Mouse (Mus musculus): Measurements from ENCODE around the gene Taf1a. TPM values are rescaled to one million over a fixed set of nuclear protein-coding genes. Genes with fewer than 3 reads are reported as not detected.
"Not testable (repeated sequence)": the region's sequence is repeated elsewhere in the genome, so short reads cannot be mapped to it uniquely, and the experiment has no call there.

The Taf1a gene
- polyA plus RNA-seq, 1 experiment from 2014 or later = 12.1 TPM

GRCm38 (mm10) chr1:183374728-183375127 is 14.1 kb upstream of the Taf1a start:
- TF ChIP-seq CTCF (IDR thresholded peaks at IDR 0.05; ENCODE audit: low read depth) = peak; percentile 35; the same call in 1 of the 2 replicates
- Histone ChIP-seq H3K4me1 (replicated peaks; ENCODE audit: insufficient read depth, low read length) (no peaks in the 10 kb centered on the region), H3K9me3 (replicated peaks; ENCODE audit: low read length) (no peaks in the 10 kb centered on the region), H3K27me3 (ENCODE audit: insufficient read depth, low read length) (no peaks in the 10 kb centered on the region), H3K4me3 (replicated peaks; ENCODE audit: low read depth, low read length) (no peak overlapping the region), H3K9ac (ENCODE audit: low read depth, low read length) (no peak overlapping the region), H3K4me2 (ENCODE audit: low read length) (no peak overlapping the region), H3K36me3 (ENCODE audit: insufficient read depth, low read length) (no peaks in the 10 kb centered on the region), H3K27ac (no peak overlapping the region)
- 77% methylated on average over 5 of the region's 5 CpGs for WGBS
- ATAC-seq (replicated peaks; ENCODE audit: low FRiP score, low read depth) = no peak
- DNase-seq (ENCODE audit: low spot score) = no peak

DNA sequence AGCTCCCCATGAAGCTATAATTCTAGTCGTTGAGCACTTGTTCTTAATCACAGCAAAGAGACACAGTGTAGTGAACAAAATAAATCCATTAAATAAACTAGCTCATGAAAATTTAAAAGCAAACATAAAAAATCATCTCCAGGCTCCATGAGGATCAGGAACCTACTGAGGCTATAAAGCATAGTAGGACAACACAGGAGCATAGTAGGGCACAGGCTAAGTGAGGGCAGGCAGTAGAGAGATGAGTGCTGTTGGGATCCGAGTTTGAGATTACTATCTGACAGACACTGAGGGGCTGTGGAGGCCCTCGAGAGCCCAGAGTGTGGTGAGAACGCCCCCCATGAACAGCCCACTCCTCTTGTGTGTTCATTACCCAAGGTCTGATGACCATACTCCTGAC is 11.7 kb upstream of the Taf1a start:
- DNase-seq (ENCODE audit: low spot score) = no peak
- no peak overlapping the region for H3K27ac ChIP-seq
- H3K4me2 ChIP-seq (ENCODE audit: low read length) = no peak overlapping the region
- 81% methylated on average over 4 of the region's 4 CpGs for WGBS
- no peak for TF ChIP-seq CTCF (IDR thresholded peaks at IDR 0.05; ENCODE audit: low read depth)
- no peaks in the 10 kb centered on the region for H3K9me3 ChIP-seq (replicated peaks; ENCODE audit: low read length)
- H3K27me3 ChIP-seq (ENCODE audit: insufficient read depth, low read length) = no peaks in the 10 kb centered on the region
- H3K9ac ChIP-seq (ENCODE audit: low read depth, low read length) = no peak overlapping the region
- no peaks in the 10 kb centered on the region for H3K36me3 ChIP-seq (ENCODE audit: insufficient read depth, low read length)
- no peak overlapping the region for H3K4me3 ChIP-seq (replicated peaks; ENCODE audit: low read depth, low read length)
- ATAC-seq (replicated peaks; ENCODE audit: low FRiP score, low read depth) = no peak
- no peaks in the 10 kb centered on the region for H3K4me1 ChIP-seq (replicated peaks; ENCODE audit: insufficient read depth, low read length)

- H3K4me2 ChIP-seq (ENCODE audit: low read length) = no peak overlapping the region
- ATAC-seq (replicated peaks; ENCODE audit: low FRiP score, low read depth) = no peak
- no peaks in the 10 kb centered on the region for H3K36me3 ChIP-seq (ENCODE audit: insufficient read depth, low read length)
- H3K9ac ChIP-seq (ENCODE audit: low read depth, low read length) = no peak overlapping the region
- H3K9me3 ChIP-seq (replicated peaks; ENCODE audit: low read length) = no peaks in the 10 kb centered on the region
- 0 out of 2 replicates have a peak, but pooled peaks cover 3% of the 10 kb centered on the region for H3K27me3 ChIP-seq (ENCODE audit: insufficient read depth, low read length)
- no peak overlapping the region for H3K4me3 ChIP-seq (replicated peaks; ENCODE audit: low read depth, low read length)
- H3K27ac ChIP-seq = no peak overlapping the region
- peak; percentile 7 for DNase-seq (ENCODE audit: low spot score)
- no peak for TF ChIP-seq CTCF (IDR thresholded peaks at IDR 0.05; ENCODE audit: low read depth)
- no peaks in the 10 kb centered on the region for H3K4me1 ChIP-seq (replicated peaks; ENCODE audit: insufficient read depth, low read length)
- 74% methylated on average over 10 of the region's 10 CpGs for WGBS
Measured at GRCm38 (mm10) chr1:183378321-183378941, 10.3 kb upstream of the Taf1a start.

- H3K9ac ChIP-seq (ENCODE audit: low read depth, low read length); H3K27ac ChIP-seq; H3K4me3 ChIP-seq (replicated peaks; ENCODE audit: low read depth, low read length); DNase-seq (ENCODE audit: low spot score); H3K36me3 ChIP-seq (ENCODE audit: insufficient read depth, low read length); H3K27me3 ChIP-seq (ENCODE audit: insufficient read depth, low read length); H3K9me3 ChIP-seq (replicated peaks; ENCODE audit: low read length); H3K4me1 ChIP-seq (replicated peaks; ENCODE audit: insufficient read depth, low read length); ATAC-seq (replicated peaks; ENCODE audit: low FRiP score, low read depth); H3K4me2 ChIP-seq (ENCODE audit: low read length): not testable (repeated sequence)
- 85% methylated on average over 3 of the region's 3 CpGs for WGBS
Measured at GRCm38 (mm10) chr1:183379376-183379775, 9.4 kb upstream of the Taf1a start.

DNA sequence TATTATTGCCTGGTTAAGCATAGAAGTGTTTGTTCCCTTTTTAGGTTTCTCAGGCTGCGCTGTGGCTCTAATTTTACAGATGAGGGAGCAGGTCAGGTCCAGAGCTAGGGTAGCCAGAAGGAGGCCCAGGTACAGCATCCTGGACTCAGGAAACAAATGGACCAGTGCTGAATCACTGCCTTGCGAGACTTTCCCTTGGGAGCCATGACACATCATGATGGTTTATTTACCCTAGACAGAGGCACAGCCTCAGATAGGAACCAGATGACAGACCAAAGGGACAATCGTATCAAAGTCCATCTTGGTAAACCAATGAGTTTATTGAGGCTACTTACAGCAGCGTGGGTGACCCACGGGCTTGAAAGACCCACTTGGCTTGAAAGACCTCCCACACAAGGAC is 7.0 kb upstream of the Taf1a start:
- ATAC-seq (replicated peaks; ENCODE audit: low FRiP score, low read depth) = no peak
- Histone ChIP-seq H3K4me3 (replicated peaks; ENCODE audit: low read depth, low read length) (no peak overlapping the region), H3K9me3 (replicated peaks; ENCODE audit: low read length) (no peaks in the 10 kb centered on the region), H3K4me1 (replicated peaks; ENCODE audit: insufficient read depth, low read length) (no peaks in the 10 kb centered on the region), H3K36me3 (ENCODE audit: insufficient read depth, low read length) (no peaks in the 10 kb centered on the region), H3K9ac (ENCODE audit: low read depth, low read length) (no peak overlapping the region), H3K4me2 (ENCODE audit: low read length) (no peak overlapping the region), H3K27me3 (ENCODE audit: insufficient read depth, low read length) (0 out of 2 replicates have a peak, but pooled peaks cover 5% of the 10 kb centered on the region), H3K27ac (no peak overlapping the region)
- DNase-seq (ENCODE audit: low spot score) = no peak
- no peak for TF ChIP-seq CTCF (IDR thresholded peaks at IDR 0.05; ENCODE audit: low read depth)
- WGBS = 70% methylated on average over 5 of the region's 5 CpGs

DNA sequence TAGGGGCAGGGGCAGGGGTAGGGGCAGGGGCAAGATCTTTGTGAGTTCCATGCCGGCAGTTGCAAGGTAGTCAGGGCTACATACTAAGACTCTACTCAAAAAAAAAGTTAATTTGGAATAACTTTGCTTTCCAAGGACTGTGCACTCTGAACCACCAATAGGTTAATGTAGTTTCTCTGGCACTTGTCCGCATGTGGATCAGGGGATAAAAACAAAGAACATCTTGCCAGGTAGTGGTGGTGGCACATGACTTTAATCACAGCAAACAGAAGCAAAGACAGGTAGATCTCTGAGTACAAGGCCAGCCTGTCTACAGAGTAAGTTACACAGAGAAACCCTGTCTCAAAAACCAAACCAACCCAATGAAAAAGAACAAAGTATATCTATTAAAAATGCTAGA is 6.2 kb upstream of the Taf1a start:
- Histone ChIP-seq H3K9ac (ENCODE audit: low read depth, low read length) (no peak overlapping the region), H3K36me3 (ENCODE audit: insufficient read depth, low read length) (no peaks in the 10 kb centered on the region), H3K4me3 (replicated peaks; ENCODE audit: low read depth, low read length) (no peak overlapping the region), H3K4me1 (replicated peaks; ENCODE audit: insufficient read depth, low read length) (no peaks in the 10 kb centered on the region), H3K27me3 (ENCODE audit: insufficient read depth, low read length) (0 out of 2 replicates have a peak, but pooled peaks cover 5% of the 10 kb centered on the region), H3K4me2 (ENCODE audit: low read length) (no peak overlapping the region), H3K9me3 (replicated peaks; ENCODE audit: low read length) (no peaks in the 10 kb centered on the region), H3K27ac (no peak overlapping the region)
- no peak for TF ChIP-seq CTCF (IDR thresholded peaks at IDR 0.05; ENCODE audit: low read depth)
- DNase-seq (ENCODE audit: low spot score) = no peak
- 85% methylated on average over 2 of the region's 2 CpGs for WGBS
- ATAC-seq (replicated peaks; ENCODE audit: low FRiP score, low read depth) = no peak

- not testable (repeated sequence) for H3K36me3 ChIP-seq (ENCODE audit: insufficient read depth, low read length); H3K4me2 ChIP-seq (ENCODE audit: low read length); H3K4me3 ChIP-seq (replicated peaks; ENCODE audit: low read depth, low read length); H3K9me3 ChIP-seq (replicated peaks; ENCODE audit: low read length); H3K27ac ChIP-seq; ATAC-seq (replicated peaks; ENCODE audit: low FRiP score, low read depth); H3K9ac ChIP-seq (ENCODE audit: low read depth, low read length); H3K27me3 ChIP-seq (ENCODE audit: insufficient read depth, low read length); DNase-seq (ENCODE audit: low spot score); H3K4me1 ChIP-seq (replicated peaks; ENCODE audit: insufficient read depth, low read length)
- WGBS = 94% methylated on average over 3 of the region's 3 CpGs
Measured at GRCm38 (mm10) chr1:183387421-183387820, 1.4 kb upstream of the Taf1a start.
